Mouse (Mus musculus) ES-CJ7 (cell line): ENCODE measurements around the gene Men1.
A peak's percentile ranks its signal among the peaks of the same experiment; 100 is the strongest.

Source experiments
- DNase-seq: peaks from one replicate; pipeline ENCODE4 v3.0.0; 2011; ENCODE audit warnings: low read depth, low spot score

Gene Men1

GRCm38 (mm10) chr19:6390251-6390650, 55.5 kb downstream of the Men1 start:
- peak; percentile 47 for DNase-seq
